Comparison of ENCODE assay signal across 8 mouse cellular contexts in genomic region chr4:22357266-22357930, GRCm38 (mm10). TPM values are rescaled to one million over a fixed set of nuclear protein-coding genes. Genes with fewer than 3 reads are reported as not detected.
A peak's percentile ranks its signal among the peaks of the same experiment; 100 is the strongest.
DNase-seq lines count a peak whose midpoint lies in the region; ATAC-seq and TF ChIP-seq lines count a peak whose summit lies in the region.

Gene Fbxl4, plus strand, starts transcription at chr4:22357543.

- peak; percentile 49 for TF ChIP-seq POLR2A in cortical plate, adult 2 months (IDR thresholded peaks at IDR 0.05; ENCODE audit: extremely low read depth, insufficient read depth, low read length)

- TF ChIP-seq CTCF in cortical plate, adult 2 months (IDR thresholded peaks at IDR 0.05; ENCODE audit: extremely low read depth, insufficient read depth, low read length), result no peak

- H3K4me3 ChIP-seq in cortical plate, adult 2 months (ENCODE audit: insufficient read depth, low read length), result peak within 1 kb of the TSS; percentile 52

- H3K27ac ChIP-seq in cortical plate, adult 2 months (ENCODE audit: insufficient read depth, low read length), result peak within 1 kb of the TSS; percentile 82

- H3K4me1 ChIP-seq in cortical plate, adult 2 months (ENCODE audit: control insufficient read depth, insufficient read depth, low read length), result peaks cover 5% of the 10 kb centered on the region; the same call in 1 of the 2 replicates

- peak; percentile 86 for DNase-seq in gastrocnemius, postnatal 10 days
- DNase-seq in induced T-regulatory cell, adult 2 months (ENCODE audit: low read depth), result peak; percentile 93
- DNase-seq in left cerebral cortex, adult 9 months (ENCODE audit: low spot score in 2 of 2), result peak; percentile 61 to 83
- DNase-seq in right cerebral cortex, postnatal 14 days, result peak; percentile 79
- DNase-seq in urinary bladder, postnatal 36 days (ENCODE audit: low spot score in 2 of 2), result peak; percentile 79

- peak; percentile 93 for ATAC-seq in activated CD4-positive, CD25-positive, alpha-beta regulatory T cell, adult 4 months
- peak; percentile 82 for ATAC-seq in megakaryocyte progenitor cell, adult 5-6 weeks (replicated peaks; ENCODE audit: poor library complexity)

RNA-seq across cellular contexts. Expression of gene Fbxl4, which starts in this region (rescaled TPM):
- 10 to 100 TPM; 13.4 to 16.3 TPM for polyA plus RNA-seq in activated CD4-positive, CD25-positive, alpha-beta regulatory T cell, adult 4 months (2017; shearing (Covaris generic))
- polyA plus RNA-seq in cortical plate, adult 2 months (2012; rRNA removed), result 18.0 and 19.9 TPM in 2 replicates
- total RNA-seq in gastrocnemius, postnatal 10 days (2021), result 10 to 100 TPM; 14.1 to 16.0 TPM
- 9.7 and 14.8 TPM in 2 replicates for total RNA-seq in megakaryocyte progenitor cell, adult 5-6 weeks (2015)
- 4.4 and 8.0 TPM in 2 replicates for total RNA-seq in megakaryocyte progenitor cell, adult 5-6 weeks (2017)

Comparison
In these comparisons a context has a peak if more than half of its experiments do, and no peak if none do; other contexts are left out.
1. Peak in every context shown above with its lines: DNase-seq, ATAC-seq, H3K4me3 ChIP-seq and H3K27ac ChIP-seq.